Mouse (Mus musculus) brain, embryonic 14.5 days (tissue): ENCODE data around the gene Map3k9.

ENCODE experiments used
- CTCF ChIP-seq: fragments of 200-500 bp; IDR thresholded peaks from 2 replicates; pipeline ENCODE4 v1.5.1; 2012; ENCODE audit warnings: inconsistent platforms, mild to moderate bottlenecking, moderate library complexity, borderline replicate concordance; ENCODE audit not compliant: insufficient read depth, insufficient read length; ENCODE audit errors: extremely low read depth
- POLR2A ChIP-seq: fragments of 200-500 bp; IDR thresholded peaks from 2 replicates; pipeline ENCODE4 v1.6.1; 2012; ENCODE audit warnings: mild to moderate bottlenecking, inconsistent platforms, borderline replicate concordance; ENCODE audit not compliant: poor library complexity, insufficient read depth, insufficient read length, severe bottlenecking; ENCODE audit errors: extremely low read depth

DNA sequence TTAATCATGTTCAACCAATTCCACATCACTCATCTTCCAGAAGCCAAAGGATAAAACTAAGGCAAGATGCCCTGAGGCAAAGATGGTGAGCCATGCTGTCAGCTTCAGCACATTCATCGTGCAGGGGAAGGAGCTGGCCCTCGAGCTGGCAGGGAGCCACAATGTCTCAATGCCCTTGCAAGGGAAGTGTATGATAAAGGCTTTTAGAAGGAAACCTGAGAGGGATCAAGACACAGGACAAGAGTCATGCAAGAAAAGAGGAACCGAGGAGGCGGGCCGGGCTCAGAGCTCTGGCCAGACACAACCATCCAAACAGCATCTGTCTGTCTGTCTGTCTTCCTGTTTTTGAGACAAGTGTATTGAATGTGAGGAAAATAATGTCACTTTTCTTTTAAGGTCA, 61.8 kb downstream of the Map3k9 start:
- TF ChIP-seq CTCF = no peak
- no peak for TF ChIP-seq POLR2A
